Mouse (Mus musculus): Measurements from ENCODE around the gene Map3k13. TPM values are rescaled to one million over a fixed set of nuclear protein-coding genes. Genes with fewer than 3 reads are reported as not detected.
A peak's percentile ranks its signal among the peaks of the same experiment; 100 is the strongest.
"Not testable (repeated sequence)": the region's sequence is repeated elsewhere in the genome, so short reads cannot be mapped to it uniquely, and the experiment has no call there.

Gene Map3k13
- polyA plus RNA-seq, 1 experiment, result 0.49 TPM

DNA sequence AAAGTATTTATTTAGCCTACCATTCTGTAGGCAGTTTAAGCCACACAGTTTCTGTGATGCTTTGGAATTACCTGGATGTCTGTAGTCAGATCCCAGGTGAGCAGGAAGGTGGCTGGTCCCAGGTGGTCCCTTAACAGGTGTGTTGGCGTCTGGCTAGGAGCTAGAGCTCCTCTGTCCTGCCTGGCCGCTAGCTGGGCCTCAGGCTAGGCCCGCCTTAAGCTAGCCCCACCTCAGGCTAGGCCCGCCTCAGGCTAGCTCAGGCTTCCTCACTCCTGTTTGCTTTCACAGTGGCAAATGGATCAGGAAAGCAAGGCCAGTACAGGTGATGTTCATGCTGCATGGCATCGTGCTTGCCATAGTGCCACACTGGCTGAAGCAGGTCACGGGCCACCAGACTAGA, 112.8 kb downstream of the Map3k13 start:
- no peaks in the 10 kb centered on the region for H3K27me3 ChIP-seq (ENCODE audit: control insufficient read depth, insufficient read depth, low read length)
- no peaks in the 10 kb centered on the region for H3K36me3 ChIP-seq (ENCODE audit: control insufficient read depth, insufficient read depth, low read length)
- H3K27ac ChIP-seq (ENCODE audit: control insufficient read depth, insufficient read depth, low read depth, low read length), result no peak overlapping the region
- peaks cover 9% of the 10 kb centered on the region for H3K4me1 ChIP-seq (ENCODE audit: control insufficient read depth, insufficient read depth, low read length)
- no peak for TF ChIP-seq POLR2A (IDR thresholded peaks at IDR 0.05; ENCODE audit: control insufficient read depth, low read depth, low read length)
- TF ChIP-seq CTCF (IDR thresholded peaks at IDR 0.05; ENCODE audit: control insufficient read depth, insufficient read depth, insufficient replicate concordance, low read depth, low read length), result no peak
- no peak overlapping the region for H3K4me3 ChIP-seq (ENCODE audit: control insufficient read depth, low read depth, low read length)

DNA sequence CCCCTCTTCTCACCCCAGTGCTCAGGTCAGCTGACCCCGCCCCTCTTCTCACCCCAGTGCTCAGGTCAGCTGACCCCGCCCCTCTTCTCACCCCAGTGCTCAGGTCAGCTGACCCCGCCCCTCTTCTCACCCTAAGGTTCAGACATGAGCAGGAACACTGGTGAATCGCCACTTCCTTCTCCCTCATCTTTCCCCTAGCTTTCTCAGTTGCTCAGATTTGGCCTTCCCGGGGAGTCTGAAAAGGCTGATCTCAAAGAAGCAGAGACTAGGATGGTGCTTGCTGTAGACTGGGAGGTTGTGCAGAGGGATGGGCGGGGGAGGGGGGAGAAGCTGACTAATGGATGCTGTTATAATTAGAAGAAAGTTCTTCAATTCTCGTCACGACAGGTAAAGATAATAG, 114.8 kb downstream of the Map3k13 start:
- H3K36me3 ChIP-seq (ENCODE audit: control insufficient read depth, insufficient read depth, low read length); H3K27me3 ChIP-seq (ENCODE audit: control insufficient read depth, insufficient read depth, low read length); H3K4me3 ChIP-seq (ENCODE audit: control insufficient read depth, low read depth, low read length); H3K27ac ChIP-seq (ENCODE audit: control insufficient read depth, insufficient read depth, low read depth, low read length); H3K4me1 ChIP-seq (ENCODE audit: control insufficient read depth, insufficient read depth, low read length): not testable (repeated sequence)

DNA sequence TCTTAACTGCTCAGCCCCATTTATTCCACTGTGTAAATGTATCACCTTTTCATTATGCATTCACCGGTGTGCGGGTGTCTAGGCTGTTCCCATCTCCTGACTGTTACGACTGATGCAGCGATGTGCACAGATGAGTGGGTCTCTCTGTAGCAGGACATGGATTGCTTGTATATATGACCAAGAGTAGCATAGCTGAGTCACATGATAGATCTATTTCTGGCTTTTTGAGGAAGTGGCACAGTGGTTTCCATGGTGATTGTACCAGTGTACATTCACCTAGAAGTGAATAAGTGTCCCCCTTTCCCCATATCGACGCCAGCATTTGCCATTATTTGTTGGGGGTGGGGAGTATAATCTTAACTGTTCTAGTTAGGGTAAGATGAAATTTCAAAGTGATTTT, 119.2 kb downstream of the Map3k13 start:
- Histone ChIP-seq H3K4me3 (ENCODE audit: control insufficient read depth, low read depth, low read length) (no peak overlapping the region), H3K27ac (ENCODE audit: control insufficient read depth, insufficient read depth, low read depth, low read length) (no peak overlapping the region), H3K4me1 (ENCODE audit: control insufficient read depth, insufficient read depth, low read length) (peaks cover 8% of the 10 kb centered on the region), H3K27me3 (ENCODE audit: control insufficient read depth, insufficient read depth, low read length) (no peaks in the 10 kb centered on the region), H3K36me3 (ENCODE audit: control insufficient read depth, insufficient read depth, low read length) (no peaks in the 10 kb centered on the region)
- no peak for TF ChIP-seq POLR2A (IDR thresholded peaks at IDR 0.05; ENCODE audit: control insufficient read depth, low read depth, low read length)
- TF ChIP-seq CTCF (IDR thresholded peaks at IDR 0.05; ENCODE audit: control insufficient read depth, insufficient read depth, insufficient replicate concordance, low read depth, low read length), result no peak

GRCm38 (mm10) chr16:21916681-21917080, 122.5 kb downstream of the Map3k13 start:
- Histone ChIP-seq H3K4me1 (ENCODE audit: control insufficient read depth, insufficient read depth, low read length) (peaks cover 4% of the 10 kb centered on the region), H3K27ac (ENCODE audit: control insufficient read depth, insufficient read depth, low read depth, low read length) (no peak overlapping the region)

GRCm38 (mm10) chr16:21928471-21928870, 134.3 kb downstream of the Map3k13 start:
- Histone ChIP-seq H3K4me1 (ENCODE audit: control insufficient read depth, insufficient read depth, low read length) (no peaks in the 10 kb centered on the region), H3K36me3 (ENCODE audit: control insufficient read depth, insufficient read depth, low read length) (no peaks in the 10 kb centered on the region), H3K27me3 (ENCODE audit: control insufficient read depth, insufficient read depth, low read length) (no peaks in the 10 kb centered on the region), H3K27ac (ENCODE audit: control insufficient read depth, insufficient read depth, low read depth, low read length) (no peak overlapping the region), H3K4me3 (ENCODE audit: control insufficient read depth, low read depth, low read length) (no peak overlapping the region)
- TF ChIP-seq CTCF (IDR thresholded peaks at IDR 0.05; ENCODE audit: control insufficient read depth, insufficient read depth, insufficient replicate concordance, low read depth, low read length) (no peak), POLR2A (IDR thresholded peaks at IDR 0.05; ENCODE audit: control insufficient read depth, low read depth, low read length) (no peak)

More at GRCm38 (mm10) chr16:21916681-21917080, 122.5 kb downstream of the Map3k13 start:
- TF ChIP-seq POLR2A (IDR thresholded peaks at IDR 0.05; ENCODE audit: control insufficient read depth, low read depth, low read length), result no peak
- no peak for TF ChIP-seq CTCF (IDR thresholded peaks at IDR 0.05; ENCODE audit: control insufficient read depth, insufficient read depth, insufficient replicate concordance, low read depth, low read length)
- Histone ChIP-seq H3K4me3 (ENCODE audit: control insufficient read depth, low read depth, low read length) (no peak overlapping the region), H3K36me3 (ENCODE audit: control insufficient read depth, insufficient read depth, low read length) (no peaks in the 10 kb centered on the region), H3K27me3 (ENCODE audit: control insufficient read depth, insufficient read depth, low read length) (no peaks in the 10 kb centered on the region)

- no peak for TF ChIP-seq CTCF (IDR thresholded peaks at IDR 0.05; ENCODE audit: control insufficient read depth, insufficient read depth, insufficient replicate concordance, low read depth, low read length)
- TF ChIP-seq POLR2A (IDR thresholded peaks at IDR 0.05; ENCODE audit: control insufficient read depth, low read depth, low read length), result no peak
- H3K4me3 ChIP-seq (ENCODE audit: control insufficient read depth, low read depth, low read length), result peak within 1 kb of the TSS; percentile 87
- no peaks in the 10 kb centered on the region for H3K36me3 ChIP-seq (ENCODE audit: control insufficient read depth, insufficient read depth, low read length)
- peak within 1 kb of the TSS; percentile 36; the same call in 1 of the 2 replicates for H3K27ac ChIP-seq (ENCODE audit: control insufficient read depth, insufficient read depth, low read depth, low read length)
- H3K27me3 ChIP-seq (ENCODE audit: control insufficient read depth, insufficient read depth, low read length), result no peaks in the 10 kb centered on the region
- H3K4me1 ChIP-seq (ENCODE audit: control insufficient read depth, insufficient read depth, low read length), result peaks cover 22% of the 10 kb centered on the region
Measured at GRCm38 (mm10) chr16:21946761-21947715, 152.9 kb downstream of the Map3k13 start, which contains the start of gene Tmem41a. TSS of gene Tmem41a (minus strand) at chr16:21947552.

- H3K4me1 ChIP-seq (ENCODE audit: control insufficient read depth, insufficient read depth, low read length), result no peaks in the 10 kb centered on the region
- H3K27ac ChIP-seq (ENCODE audit: control insufficient read depth, insufficient read depth, low read depth, low read length), result no peak overlapping the region
- H3K4me3 ChIP-seq (ENCODE audit: control insufficient read depth, low read depth, low read length), result no peak overlapping the region
- no peak for TF ChIP-seq CTCF (IDR thresholded peaks at IDR 0.05; ENCODE audit: control insufficient read depth, insufficient read depth, insufficient replicate concordance, low read depth, low read length)
- no peak for TF ChIP-seq POLR2A (IDR thresholded peaks at IDR 0.05; ENCODE audit: control insufficient read depth, low read depth, low read length)
- H3K27me3 ChIP-seq (ENCODE audit: control insufficient read depth, insufficient read depth, low read length), result no peaks in the 10 kb centered on the region
- H3K36me3 ChIP-seq (ENCODE audit: control insufficient read depth, insufficient read depth, low read length), result no peaks in the 10 kb centered on the region
Measured at GRCm38 (mm10) chr16:21955591-21955990, 161.4 kb downstream of the Map3k13 start.
